Mouse (Mus musculus) frontal cortex, postnatal 10 days (tissue): Measurements from ENCODE around the gene Rhox3h.
"Not testable (repeated sequence)": the region's sequence is repeated elsewhere in the genome, so short reads cannot be mapped to it uniquely, and the experiment has no call there.

Source experiments
- DNase-seq, 2 experiments: peaks; one replicate each; pipeline ENCODE4 v3.0.0; 2022; ENCODE audit warnings: low spot score in 2 of 2, mixed read lengths in 1 of 2

Rhox3h gene

DNA sequence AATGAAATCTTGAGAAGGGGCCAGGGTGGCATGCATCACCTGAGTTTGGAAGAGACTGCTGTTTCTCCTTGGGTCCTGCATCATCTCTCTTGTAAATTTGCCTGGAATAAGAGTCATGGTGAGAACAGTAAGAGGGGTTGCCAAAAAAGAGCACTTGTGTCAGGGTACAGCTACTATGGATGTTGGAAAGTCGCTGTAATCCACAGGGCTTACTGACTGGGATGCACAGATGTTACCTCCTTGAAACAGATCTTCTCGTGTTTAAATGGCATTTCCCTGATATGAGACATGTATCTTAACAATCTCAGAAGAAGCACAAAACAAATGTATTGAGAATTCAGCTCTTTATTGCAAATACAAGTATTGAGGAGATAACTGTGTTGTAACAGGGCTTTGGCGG is at the start of gene Rhox3h:
Gene Rhox3h (minus strand): TSS at position 101 of the 400 bp plus-strand sequence.
- not testable (repeated sequence) for DNase-seq

DNA sequence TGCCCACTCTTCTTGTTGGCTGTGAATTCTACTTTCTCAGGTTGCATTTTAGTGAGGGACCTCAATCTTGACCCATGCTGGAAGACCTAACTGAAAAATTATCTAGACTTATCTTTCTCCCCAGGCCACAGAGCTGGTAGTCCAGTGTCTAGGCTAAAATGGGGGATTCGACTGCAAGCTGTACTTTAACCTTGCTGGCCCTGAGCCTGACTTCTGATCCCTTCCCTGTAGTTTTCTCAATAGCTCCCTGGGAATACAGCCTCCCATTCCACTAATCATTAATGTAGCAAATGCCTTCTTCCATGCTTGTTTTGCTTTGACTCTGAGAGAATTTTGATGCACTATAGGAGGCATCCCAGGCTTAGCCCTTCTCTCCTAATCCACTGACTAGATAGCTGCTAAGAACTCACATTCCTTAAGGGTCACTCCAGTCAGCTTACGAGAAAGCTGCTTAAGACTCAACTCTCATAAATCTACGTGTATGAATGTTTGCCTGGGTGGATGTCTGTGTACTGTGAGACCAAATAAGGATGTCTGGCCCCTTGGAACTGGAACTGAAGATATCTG is 33.3 kb upstream of the Rhox3h start:
- no peak for DNase-seq

DNA sequence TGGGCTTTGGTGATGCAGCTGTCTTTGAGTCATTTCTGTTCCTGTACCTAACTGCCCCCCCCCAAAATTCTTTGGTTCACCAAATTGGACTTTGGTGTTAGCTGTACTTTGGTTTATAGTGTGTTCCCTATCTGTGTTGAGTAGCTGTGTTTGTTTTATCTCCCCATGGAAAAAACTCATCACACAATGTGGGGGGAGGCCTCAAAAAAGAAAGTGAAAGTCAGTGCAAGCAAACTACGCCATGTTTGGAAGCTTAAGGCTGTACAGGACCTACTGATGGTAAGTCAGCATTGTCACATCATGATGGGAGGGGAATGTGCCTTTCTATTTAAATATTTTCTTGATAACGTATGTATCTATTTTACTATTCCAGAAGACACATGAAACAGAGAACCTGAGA is 23.7 kb upstream of the Rhox3h start:
- DNase-seq: no peak

DNA sequence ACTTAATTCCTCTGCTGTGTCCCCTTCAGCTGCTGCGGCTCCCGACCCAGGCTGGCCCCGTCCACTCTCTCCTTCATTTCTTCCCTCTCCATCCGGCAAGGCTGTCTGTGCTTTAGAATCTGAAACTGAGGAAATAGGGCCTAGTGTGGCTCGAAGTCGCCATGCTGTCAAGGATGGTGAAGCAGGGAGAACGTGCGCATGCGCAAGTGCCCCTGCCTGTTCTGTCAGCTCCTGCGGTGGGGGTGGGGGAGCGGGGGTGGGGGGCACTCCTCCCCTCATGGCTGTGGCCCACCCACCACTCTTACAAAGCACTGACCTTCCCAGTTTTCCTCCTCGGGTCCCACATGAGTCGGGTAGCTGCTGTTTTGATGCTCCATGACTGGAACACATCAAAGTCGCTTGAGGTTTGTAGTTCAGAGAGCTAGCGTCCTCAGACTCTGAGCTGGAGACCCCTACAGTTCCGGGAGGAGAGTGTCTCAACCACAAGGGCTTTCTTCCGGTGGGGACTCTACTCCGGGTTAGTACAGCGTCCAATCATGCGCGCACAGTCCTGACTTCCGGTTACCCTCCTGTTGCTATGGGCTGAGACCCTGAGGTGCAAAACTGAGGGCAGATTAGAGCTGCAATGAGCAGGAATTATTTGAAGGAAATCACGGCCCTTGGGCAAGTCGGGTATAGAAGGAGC is 14.6 kb upstream of the Rhox3h start:
- no peak for DNase-seq

- DNase-seq: not testable (repeated sequence)
These were observed 4.6 kb upstream of the Rhox3h start, which contains the start of gene Rhox2h for GRCm38 (mm10) chrX:37673177-37673576. Gene Rhox2h, minus strand, starts transcription at chrX:37673277.

DNA sequence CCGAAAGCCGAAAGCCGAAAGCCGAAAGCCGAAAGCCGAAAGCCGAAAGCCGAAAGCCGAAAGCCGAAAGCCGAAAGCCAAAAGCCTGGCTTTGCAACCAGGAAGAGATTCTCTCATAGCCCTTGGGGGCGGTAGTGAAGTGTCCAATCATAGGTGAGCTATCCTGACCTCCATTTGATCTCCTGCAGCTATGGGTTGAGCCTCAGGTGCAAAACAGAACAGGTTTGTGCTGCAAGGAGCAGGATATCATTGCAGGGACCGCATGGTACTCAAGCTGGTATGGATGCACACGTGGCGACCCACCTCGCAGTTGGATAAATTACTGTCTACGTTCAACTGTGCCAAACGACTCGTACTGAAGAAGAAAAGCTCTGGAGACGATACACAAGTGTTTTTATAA is 17.3 kb downstream of the Rhox3h start, which contains the start of gene Rhox4g:
Gene Rhox4g (minus strand): TSS at position 101 of the 400 bp plus-strand sequence.
- not testable (repeated sequence) for DNase-seq

DNA sequence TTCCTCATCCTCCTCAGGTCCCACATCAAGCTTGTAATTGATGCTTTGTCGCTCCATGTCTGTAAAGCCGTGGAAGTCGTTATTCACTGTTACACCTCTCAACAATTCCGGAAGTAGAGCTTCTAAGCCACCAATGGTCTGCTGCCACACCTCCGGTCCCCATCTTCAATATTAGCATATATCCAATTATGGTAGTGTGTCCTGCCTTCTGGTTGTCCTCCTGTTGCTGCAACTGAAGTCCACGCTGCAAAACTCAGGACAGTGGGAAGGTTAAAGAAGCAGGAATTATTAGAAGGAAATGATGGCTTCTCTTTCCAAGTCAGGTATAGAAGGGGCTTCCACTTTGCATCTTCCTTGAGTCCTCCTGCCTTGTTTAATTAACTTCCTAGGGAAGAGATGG is 25.2 kb downstream of the Rhox3h start, which contains the start of gene Rhox2g:
Gene Rhox2g (minus strand): TSS at position 101 of the 400 bp plus-strand sequence.
- not testable (repeated sequence) for DNase-seq

- DNase-seq: not testable (repeated sequence)
These were observed 40.1 kb downstream of the Rhox3h start, which contains the start of gene Rhox3g for GRCm38 (mm10) chrX:37628512-37628911. Gene Rhox3g, minus strand, starts transcription at chrX:37628612.
